Mouse (Mus musculus): ENCODE results near the gene Olfr424.

- TF ChIP-seq CTCF (IDR thresholded peaks at IDR 0.05; ENCODE audit: insufficient read depth, low read length) (no peak), POLR2A (IDR thresholded peaks at IDR 0.05; ENCODE audit: borderline replicate concordance, extremely low read depth, low read depth, low read length) (no peak)
Observed at GRCm38 (mm10) chr1:174169024-174169423, 37.7 kb downstream of the Olfr424 start.

All from lung, adult 2 months (tissue).